Mouse (Mus musculus): ENCODE results near the gene Gm11562.
"Not testable (repeated sequence)": the region's sequence is repeated elsewhere in the genome, so short reads cannot be mapped to it uniquely, and the experiment has no call there.

Gm11562 gene

DNA sequence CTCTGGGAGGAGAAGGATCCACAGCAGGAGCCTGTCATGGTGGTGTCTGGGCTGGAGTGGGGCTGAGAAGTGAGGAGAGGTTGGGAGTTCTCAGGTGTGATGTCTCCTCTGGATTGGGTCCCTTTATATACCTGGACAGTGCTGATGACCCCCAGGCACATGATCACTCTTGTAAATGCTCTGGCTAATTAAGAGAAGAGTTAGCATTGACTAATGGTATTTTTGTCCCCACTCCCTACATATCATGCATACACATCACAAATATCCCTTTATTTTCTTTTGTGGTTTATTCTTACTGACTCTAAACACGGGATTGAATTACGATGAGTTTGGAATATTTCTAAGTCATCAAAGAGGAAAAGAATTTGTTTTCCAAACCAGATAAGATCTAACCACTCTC, at the start of gene Gm11562:
TSS of gene Gm11562 (minus strand) at position 101 of the 400 bp plus-strand sequence.
- no peak for DNase-seq (ENCODE audit: low spot score in 2 of 2)

DNA sequence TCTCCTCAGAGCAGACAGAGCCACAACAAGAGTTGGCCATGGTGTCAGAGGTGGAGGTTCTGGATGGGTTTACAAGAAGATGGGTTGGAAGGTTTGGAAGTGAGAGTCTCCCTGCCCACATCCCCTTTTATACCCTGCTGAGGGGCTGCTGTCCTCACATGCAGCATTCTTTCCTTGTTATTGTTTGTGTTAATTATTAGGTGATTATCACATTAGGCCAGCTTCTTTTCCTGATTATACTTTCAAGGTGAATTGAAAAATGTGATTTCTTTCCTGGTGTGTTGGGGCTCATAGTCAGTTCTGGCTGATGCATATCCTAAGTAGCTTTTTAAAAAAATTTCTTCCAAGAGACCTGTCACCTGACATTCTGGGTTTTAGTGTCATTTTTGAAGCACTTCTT, 45.6 kb upstream of the Gm11562 start, which contains the start of gene Krtap4-6:
TSS of gene Krtap4-6 (minus strand) at position 101 of the 400 bp plus-strand sequence.
- DNase-seq (ENCODE audit: low spot score in 2 of 2), result no peak

DNA sequence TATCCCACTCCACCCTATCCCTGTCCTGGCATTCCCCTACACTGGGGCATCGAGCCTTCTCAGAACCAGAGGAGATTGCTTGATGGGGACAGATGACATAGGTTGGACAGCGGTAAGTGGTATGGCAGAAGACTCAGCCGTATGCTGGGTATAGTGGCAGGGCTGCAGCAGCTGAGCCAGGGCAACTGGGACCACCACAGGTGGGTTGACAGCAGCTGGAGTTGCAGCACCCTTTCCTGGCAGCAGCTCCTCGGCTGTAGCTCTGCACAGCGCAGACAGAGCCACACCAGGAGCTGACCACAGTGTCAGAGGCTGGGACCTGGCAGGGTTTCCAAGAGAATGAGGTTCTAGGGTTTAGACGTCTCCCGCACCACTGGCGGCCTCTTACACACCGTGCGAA, 42.6 kb upstream of the Gm11562 start:
- DNase-seq (ENCODE audit: low spot score in 2 of 2), result no peak

DNA sequence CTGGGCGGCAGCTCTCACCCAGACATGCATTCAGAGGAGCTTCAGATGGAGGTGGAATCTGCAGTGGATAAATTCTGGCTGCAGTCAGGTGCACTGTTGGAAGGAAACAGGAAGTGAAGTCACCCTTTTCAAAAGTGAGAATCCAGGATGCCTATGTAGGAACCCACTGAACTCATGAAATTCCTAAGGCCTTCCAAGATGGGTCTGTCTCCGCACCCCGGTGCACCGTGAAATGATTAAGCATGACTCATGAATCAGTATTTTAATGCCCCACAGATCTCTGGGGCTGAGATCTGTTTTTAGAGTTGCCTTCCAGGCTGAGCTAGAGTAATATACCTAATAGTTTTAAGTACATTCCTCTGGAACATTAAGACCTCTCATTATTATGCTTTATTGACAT, 39.0 kb upstream of the Gm11562 start:
- no peak for DNase-seq (ENCODE audit: low spot score in 2 of 2)

DNA sequence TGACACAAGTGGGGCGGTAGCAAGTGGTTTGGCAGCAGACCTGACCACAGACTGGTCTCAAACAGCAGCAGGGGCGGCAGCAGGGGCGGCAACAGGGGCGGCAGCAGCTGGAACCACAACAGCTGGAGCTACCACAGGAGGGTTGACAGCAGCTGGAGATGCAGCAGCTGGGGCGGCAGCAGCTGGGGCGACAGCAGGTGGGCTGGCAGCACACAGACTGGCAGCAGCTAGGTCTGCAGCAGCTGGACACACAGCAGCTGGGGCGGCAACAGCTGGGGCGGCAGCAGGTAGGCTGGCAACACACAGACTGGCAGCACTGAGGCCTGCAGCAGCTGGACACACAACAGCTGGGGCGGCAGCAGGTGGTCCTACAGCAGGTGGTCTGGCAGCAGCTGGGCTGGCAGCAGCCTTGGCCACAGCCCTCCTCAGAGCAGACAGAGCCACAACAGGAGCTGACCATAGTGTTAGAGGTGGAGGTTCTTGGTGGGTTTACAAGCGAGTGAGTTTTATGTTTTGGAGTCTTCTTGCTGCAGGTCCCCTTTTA, 38.3 kb upstream of the Gm11562 start, which contains the start of gene Gm11563:
TSS of gene Gm11563 (minus strand) at position 494 of the 544 bp plus-strand sequence.
- not testable (repeated sequence) for DNase-seq (ENCODE audit: low spot score in 2 of 2)

DNA sequence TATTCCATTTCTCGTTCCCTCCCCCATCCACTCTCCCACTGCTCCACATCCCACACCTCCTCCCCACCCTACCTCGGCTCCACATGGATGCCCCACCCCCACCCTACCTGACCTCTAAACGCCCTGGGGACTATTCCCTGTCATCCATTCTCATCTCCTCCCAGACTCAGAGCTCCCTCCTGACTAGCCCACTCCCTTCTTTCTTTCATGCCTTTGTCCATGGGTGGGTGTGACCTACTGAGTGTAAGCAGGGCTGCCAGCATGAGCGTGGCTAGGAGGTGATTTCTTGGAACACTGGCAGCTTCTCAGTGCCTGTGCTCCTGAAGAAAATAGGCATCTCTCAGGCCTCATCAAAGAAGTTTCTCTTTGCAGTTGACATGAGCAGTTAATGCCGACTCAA, 36.8 kb upstream of the Gm11562 start:
- no peak for DNase-seq (ENCODE audit: low spot score in 2 of 2)

DNA sequence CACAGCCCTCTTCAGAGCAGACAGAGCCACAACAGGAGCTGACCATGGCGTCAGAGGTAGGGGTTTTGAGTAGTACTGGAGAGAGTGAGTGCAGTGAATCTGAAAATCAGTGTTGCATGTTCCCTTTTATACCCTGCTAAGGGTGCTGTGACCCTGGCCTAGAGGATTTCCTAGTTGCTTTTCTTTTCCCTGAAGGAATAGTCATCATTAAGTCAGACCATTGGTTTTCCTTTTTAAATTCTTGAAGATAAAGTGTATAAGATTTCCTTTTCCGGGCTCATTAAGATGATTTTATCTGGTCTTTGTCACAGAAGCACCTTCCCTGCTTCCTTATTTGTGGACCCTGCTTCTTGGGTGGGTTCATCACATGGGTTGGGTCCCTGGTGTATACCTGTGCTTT, 29.9 kb upstream of the Gm11562 start, which contains the start of gene Gm11555:
TSS of gene Gm11555 (minus strand) at position 101 of the 400 bp plus-strand sequence.
- no peak for DNase-seq (ENCODE audit: low spot score in 2 of 2)

DNA sequence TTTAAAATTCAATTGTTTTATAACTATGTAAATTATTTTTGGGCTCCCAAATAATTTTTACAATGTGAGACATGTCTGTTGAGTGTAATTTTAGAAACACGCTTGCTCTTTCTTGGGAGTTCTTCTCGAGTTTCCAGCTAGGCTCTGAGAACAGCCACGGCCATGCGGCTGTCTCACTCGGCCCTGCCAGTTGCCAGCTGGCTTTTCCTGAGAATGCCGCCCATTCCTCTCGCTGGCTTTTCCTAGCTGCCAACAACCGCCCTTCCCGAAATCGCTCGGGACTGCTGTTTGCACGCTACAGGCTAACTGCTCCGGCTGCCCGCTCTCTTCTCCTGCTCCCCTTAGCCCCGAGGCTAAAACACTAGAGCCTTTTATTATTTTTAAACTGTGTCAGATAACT, 26.2 kb upstream of the Gm11562 start:
- DNase-seq (ENCODE audit: low spot score in 2 of 2), result no peak

DNA sequence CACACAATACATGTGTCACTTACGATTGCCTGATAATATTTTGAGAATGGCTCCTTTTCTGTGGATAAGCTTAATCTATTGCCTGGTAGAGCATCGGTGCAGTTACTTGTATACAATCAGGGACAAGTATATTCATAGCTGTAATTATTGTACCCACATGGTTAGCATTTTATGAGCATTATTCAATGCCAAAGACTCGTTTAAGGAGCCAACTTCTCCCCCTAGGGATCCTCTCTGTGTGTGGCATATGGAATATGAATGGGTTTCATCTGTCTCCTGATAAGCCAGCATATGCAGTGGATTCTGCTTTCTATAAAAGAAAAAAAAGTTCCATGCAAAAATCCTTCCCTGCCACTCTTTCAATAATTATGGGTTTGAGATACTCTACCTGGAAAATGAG, 24.1 kb upstream of the Gm11562 start:
- DNase-seq (ENCODE audit: low spot score in 2 of 2), result no peak

DNA sequence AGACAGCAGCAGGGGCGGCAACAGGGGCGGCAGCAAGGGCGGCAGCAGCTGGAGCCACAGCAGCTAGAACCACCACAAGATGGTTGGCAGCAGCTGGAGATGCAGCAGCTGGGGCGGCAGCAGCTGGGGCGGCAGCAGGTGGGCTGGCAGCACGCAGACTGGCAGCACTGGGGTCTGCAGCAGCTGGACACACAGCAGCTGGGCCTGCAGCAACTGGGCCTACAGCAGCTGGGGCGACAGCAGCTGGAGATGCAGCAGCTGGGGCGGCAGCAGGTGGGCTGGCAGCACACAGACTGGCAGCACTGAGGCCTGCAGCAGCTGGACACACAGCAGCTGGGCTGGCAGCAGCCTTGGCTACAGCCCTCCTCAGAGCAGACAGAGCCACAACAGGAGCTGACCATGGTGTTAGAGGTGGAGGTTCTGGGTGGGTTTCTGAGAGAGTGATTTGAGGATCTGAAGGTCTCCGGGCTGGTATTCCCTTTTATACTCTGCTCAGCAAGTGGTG, 23.5 kb upstream of the Gm11562 start, which contains the start of gene Krtap4-7:
TSS of gene Krtap4-7 (minus strand) at position 455 of the 505 bp plus-strand sequence.
- not testable (repeated sequence) for DNase-seq (ENCODE audit: low spot score in 2 of 2)

DNA sequence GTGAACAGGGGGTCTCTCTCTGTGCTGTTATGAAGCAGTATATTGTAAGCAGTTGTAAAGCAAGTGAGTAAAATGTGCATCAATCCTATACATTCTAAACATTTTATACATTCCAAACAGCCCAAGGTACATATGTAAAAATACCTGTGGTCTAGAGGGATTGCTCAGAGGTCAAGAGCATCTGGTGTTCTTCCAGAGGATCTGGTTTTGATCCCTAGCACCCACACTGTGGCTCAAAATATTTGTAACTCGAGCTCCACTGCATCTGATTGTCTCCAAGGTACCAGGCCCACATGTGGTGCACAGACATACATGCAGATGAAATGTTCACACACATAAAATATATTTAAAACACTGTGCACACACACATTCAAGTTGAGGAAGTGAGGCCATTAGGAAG, 20.7 kb upstream of the Gm11562 start:
- no peak for DNase-seq (ENCODE audit: low spot score in 2 of 2)

DNA sequence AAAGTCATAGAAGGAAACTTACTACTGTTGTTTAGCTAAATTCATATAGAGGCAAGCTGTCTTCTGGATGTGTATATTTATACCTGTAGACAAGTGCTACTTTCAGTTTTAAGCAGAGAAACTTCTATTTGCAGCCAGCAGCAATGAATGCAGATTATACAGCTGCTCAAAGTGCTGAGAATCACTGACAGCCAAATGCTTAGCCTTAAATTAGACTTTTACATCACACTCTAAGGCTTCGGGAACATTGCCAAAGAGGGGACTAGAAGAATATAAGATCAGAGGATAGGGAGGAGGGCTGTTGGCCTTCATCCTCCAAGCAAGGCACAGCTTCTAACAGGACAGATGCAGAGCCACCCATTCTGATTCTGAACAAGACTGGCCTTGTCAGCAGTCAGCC, 16.9 kb upstream of the Gm11562 start:
- DNase-seq (ENCODE audit: low spot score in 2 of 2), result no peak

DNA sequence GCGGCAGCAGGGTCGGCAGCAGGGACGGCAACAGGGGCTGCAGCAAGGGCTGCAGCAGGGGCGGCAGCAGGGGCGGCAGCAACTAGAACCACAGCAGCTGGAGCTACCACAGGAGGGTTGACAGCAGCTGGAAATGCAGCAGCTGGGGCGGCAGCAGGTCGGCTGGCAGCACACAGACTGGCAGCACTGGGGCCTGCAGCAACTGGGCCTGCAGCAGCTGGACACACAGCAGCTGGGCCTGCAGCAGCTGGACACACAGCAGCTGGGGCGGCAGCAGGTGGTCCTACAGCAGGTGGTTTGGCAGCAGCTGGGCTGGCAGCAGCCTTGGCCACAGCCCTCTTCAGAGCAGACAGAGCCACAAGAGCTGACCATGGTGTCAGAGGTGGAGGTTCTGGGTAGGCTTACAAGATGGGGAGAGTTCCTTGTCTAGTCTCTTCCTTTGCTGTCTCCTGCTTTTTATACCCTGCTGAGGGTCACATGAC, 14.5 kb upstream of the Gm11562 start, which contains the start of gene Krtap4-2:
TSS of gene Krtap4-2 (minus strand) at position 432 of the 482 bp plus-strand sequence.
- DNase-seq (ENCODE audit: low spot score in 2 of 2), result no peak

DNA sequence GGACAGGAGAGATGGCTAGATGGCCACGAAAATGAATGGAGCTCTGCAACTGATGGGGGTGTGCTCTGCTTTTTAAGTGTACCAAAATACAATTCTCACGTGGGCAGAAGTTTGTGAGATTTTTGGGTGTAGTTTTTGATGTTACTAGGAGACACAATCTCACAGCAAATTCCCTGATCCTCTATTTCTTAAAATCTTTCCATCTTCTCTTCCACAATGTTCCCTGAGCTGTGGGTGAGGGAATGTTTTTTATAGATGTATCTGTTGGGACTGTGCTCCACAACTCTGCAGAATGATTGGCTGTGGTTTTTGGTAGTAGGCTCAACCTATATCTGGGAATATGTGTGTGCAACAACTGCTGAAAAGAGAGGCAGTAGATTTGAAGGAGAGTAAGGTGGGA, 13.1 kb upstream of the Gm11562 start:
- no peak for DNase-seq (ENCODE audit: low spot score in 2 of 2)

DNA sequence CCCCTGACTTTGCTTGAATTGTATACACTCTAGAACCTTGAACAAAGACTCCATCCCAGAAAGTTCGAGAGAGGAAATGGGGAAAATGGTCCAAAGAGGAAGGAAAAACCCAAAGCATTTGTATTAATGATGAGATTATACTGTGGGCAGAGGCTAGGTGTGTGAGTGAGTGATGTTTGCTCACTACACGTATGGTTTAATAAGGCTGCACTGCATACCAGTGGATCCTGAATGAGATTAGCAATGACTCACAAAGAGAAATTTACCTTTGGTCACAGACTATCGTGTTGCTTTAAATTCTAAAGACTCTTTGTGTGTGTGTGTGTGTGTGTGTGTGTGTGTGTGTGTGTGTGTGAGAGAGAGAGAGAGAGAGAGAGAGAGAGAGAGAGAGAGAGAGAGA, 10.7 kb upstream of the Gm11562 start:
- DNase-seq (ENCODE audit: low spot score in 2 of 2), result no peak

DNA sequence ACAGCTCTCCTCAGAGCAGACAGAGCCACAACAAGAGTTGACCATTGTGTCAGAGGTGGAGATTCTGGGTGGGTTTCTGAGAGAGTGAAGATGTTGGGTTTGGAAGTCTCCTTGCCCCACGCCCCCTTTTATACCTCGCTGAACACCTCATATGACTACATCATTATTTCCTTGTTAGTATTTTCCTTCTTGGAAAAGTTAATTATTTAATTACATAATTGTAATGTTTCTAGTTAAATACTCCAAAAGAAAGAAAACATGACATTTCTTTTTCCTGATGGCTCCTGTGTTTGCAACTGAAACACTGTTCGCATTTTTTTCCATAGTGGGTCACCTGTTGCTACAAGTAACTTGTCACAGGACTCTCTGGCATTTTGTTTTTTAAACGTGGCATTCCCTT, 7.9 kb upstream of the Gm11562 start, which contains the start of gene Krtap4-1:
TSS of gene Krtap4-1 (minus strand) at position 101 of the 400 bp plus-strand sequence.
- DNase-seq (ENCODE audit: low spot score in 2 of 2), result no peak

DNA sequence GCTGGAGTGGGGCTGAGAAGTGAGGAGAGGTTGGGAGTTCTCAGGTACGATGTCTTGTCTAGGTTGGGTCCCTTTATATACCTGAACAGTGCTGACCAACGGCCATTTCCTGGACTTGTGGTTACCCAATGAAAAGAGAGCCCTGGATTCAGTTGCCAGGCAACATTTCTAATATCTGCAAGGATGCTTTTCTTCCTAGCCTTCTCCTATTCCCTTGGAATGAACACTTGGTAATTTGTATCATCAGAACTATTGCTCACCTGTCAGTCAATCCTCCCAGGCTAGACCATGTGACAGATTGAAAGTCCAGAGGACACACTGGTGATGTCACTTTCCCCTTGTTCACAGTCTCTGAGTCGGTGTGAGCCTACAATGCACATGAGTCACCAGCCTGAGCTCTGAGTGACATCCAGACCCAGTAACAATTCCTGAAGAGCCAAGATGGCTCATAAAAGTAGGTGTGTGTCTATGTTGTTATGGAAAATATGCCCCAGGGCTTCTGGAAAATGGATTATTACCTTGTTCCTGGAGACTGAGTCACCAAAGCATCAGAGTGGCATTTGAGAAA, 5.4 kb downstream of the Gm11562 start, which contains the start of gene Krtap2-4:
TSS of gene Krtap2-4 (minus strand) at position 51 of the 568 bp plus-strand sequence.
- no peak for DNase-seq (ENCODE audit: low spot score in 2 of 2)

DNA sequence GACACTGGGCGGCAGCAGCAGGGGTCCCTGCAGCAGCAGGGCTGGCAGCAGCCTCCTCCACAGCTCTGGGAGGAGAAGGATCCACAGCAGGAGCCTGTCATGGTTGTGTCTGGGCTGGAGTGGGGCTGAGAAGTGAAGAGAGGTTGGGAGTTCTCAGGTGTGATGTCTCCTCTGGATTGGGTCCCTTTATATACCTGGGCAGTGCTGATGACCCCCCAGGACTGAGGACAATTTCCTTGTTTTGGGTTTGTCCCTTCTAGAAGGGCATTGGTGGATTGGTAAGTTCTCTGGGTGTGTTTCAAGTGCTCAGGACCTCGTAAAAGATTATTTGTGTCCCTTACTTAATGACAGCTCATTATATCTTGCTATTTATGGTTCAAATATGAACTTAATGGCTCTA, 10.1 kb downstream of the Gm11562 start, which contains the start of gene Gm11937:
TSS of gene Gm11937 (minus strand) at position 101 of the 400 bp plus-strand sequence.
- DNase-seq (ENCODE audit: low spot score in 2 of 2), result not testable (repeated sequence)

DNA sequence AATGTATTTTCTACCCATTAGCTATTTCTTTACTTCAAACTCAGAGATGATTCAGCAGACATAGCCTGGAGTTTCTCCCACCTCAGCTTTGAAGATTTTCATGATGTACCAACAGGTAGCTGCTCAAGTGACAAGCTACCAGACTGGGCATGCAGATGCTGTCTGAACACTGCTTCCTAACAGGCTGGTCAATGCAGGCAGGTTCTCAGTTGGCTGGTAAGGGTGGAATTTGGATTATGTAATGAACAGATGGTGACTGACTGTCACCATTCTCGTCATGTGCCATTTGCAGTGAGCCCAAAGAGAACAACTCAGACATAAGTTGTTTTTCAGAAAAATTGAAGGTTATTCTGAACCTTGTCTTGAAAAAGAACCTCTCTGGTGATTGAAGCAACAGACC, 11.1 kb downstream of the Gm11562 start:
- no peak for DNase-seq (ENCODE audit: low spot score in 2 of 2)

DNA sequence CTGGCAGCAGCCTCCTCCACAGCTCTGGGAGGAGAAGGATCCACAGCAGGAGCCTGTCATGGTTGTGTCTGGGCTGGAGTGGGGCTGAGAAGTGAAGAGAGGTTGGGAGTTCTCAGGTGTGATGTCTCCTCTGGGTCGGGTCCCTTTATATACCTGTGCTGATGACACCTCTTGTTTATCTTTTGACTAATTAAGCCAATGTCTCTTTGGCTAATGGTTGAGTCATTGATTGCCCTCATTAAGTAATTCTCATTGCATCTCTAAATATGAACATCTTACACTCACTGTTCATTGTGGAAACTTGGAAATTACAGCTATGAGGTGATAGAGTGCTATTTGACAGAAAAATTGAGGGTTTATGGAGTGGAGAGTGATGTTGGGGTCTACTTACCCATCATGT, 17.0 kb downstream of the Gm11562 start, which contains the start of gene Gm11938:
TSS of gene Gm11938 (minus strand) at position 101 of the 400 bp plus-strand sequence.
- not testable (repeated sequence) for DNase-seq (ENCODE audit: low spot score in 2 of 2)

DNA sequence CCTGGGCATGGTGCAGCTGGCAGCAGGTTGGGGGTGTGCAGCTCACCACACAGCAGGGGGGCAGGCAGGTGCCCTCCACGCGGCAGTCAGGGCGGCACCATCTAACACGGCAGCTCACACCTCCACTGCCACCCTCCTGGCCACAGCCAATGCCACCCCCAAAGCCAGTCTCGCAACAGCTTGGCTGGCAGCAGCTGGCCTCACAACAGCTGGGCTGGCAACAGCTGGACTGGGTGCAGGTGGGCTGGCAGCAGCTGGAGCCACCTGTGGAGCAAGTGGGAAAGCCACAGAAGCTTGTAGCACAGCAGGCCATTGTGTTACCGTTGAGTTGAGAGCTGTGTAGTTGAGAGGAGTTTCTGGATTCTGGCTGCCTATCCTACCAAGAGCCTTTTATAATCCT, 22.5 kb downstream of the Gm11562 start, which contains the start of gene Krtap9-3:
TSS of gene Krtap9-3 (minus strand) at position 364 of the 400 bp plus-strand sequence.
- DNase-seq (ENCODE audit: low spot score in 2 of 2), result not testable (repeated sequence)

DNA sequence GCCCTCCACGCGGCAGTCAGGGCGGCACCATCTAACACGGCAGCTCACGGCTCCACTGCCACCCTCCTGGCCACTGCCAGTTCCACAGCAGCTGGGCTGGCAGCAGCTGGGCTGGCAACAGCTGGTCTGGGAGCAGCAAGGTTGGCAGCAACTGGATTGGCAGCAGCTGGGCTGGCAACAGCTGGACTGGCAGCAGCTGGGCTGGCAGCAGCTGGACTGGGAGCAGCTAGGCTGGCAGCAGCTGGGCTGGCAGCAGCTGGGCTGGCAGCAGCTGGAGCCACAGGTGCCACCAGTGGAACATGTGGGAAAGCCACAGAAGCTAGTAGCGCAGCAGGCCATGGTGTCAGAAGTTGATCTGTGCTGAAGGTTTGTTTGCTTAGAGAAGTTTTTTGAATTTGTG, 29.3 kb downstream of the Gm11562 start, which contains the start of gene Krtap1-3:
TSS of gene Krtap1-3 (minus strand) at position 359 of the 400 bp plus-strand sequence.
- no peak for DNase-seq (ENCODE audit: low spot score in 2 of 2)
